Mouse (Mus musculus) heart, embryonic 13.5 days (tissue): ENCODE results near the gene Nrxn1. TPM values are rescaled to one million over a fixed set of nuclear protein-coding genes. Genes with fewer than 3 reads are reported as not detected.

Source experiments
- ATAC-seq: fragments of 200-750 bp; cut with Nextera tagmentation; 2 replicates; pipeline ENCODE4 v1.8.0; 2017; ENCODE audit warnings: moderate TSS enrichment; ENCODE audit not compliant: insufficient number of reproducible peaks, low FRiP score, low TSS enrichment; ENCODE audit errors: extremely low read depth
- H3K27ac ChIP-seq: fragments of 300-500 bp; sonication (generic); replicated peaks from 2 replicates; pipeline ENCODE4 v1.5.1; 2015; ENCODE audit warnings: moderate library complexity, mild to moderate bottlenecking, inconsistent platforms
- H3K27me3 ChIP-seq: fragments of 300-500 bp; sonication (generic); replicated peaks from 2 replicates; pipeline ENCODE4 v1.6.1; 2015; ENCODE audit warnings: mild to moderate bottlenecking, inconsistent platforms
- H3K36me3 ChIP-seq: fragments of 300-500 bp; sonication (generic); 2 replicates; pipeline ENCODE4 v1.6.1; 2015; ENCODE audit warnings: mild to moderate bottlenecking, inconsistent platforms
- H3K4me1 ChIP-seq: fragments of 300-500 bp; sonication (generic); 2 replicates; pipeline ENCODE4 v1.6.1; 2015; ENCODE audit warnings: inconsistent platforms
- H3K4me2 ChIP-seq: fragments of 300-500 bp; sonication (generic); 2 replicates; pipeline ENCODE4 v1.6.1; 2015; ENCODE audit warnings: inconsistent platforms, mild to moderate bottlenecking, moderate library complexity
- H3K4me3 ChIP-seq: fragments of 300-500 bp; sonication (generic); 2 replicates; pipeline ENCODE4 v1.5.1; 2015; ENCODE audit warnings: moderate library complexity, mild to moderate bottlenecking, inconsistent platforms
- H3K9ac ChIP-seq: fragments of 300-500 bp; sonication (generic); 2 replicates; pipeline ENCODE4 v1.6.1; 2015; ENCODE audit warnings: inconsistent platforms, mild to moderate bottlenecking, moderate library complexity
- H3K9me3 ChIP-seq: fragments of 300-500 bp; sonication (generic); 2 replicates; pipeline ENCODE4 v1.6.1; 2016; ENCODE audit warnings: inconsistent platforms
- WGBS: fragments of 180-500 bp; shearing (Covaris S2); methylation state at CpG from one replicate; pipeline ENCODE4 v1.1.7; 2015; ENCODE audit warnings: mixed read lengths; 5-methylcytosine and 5-hydroxymethylcytosine counted together
- polyA plus RNA-seq: library from polyadenylated mRNA; unstranded; fragments of >200 nt; fragmentation: Nextera tagmentation; extraction: Ambion mirVana; gene quantifications from 2 replicates; pipeline ENCODE4 v1.2.1, GENCODE M21; 2015

Nrxn1 gene
- polyA plus RNA-seq, 1 experiment from 2014 or later = 1.8 TPM

DNA sequence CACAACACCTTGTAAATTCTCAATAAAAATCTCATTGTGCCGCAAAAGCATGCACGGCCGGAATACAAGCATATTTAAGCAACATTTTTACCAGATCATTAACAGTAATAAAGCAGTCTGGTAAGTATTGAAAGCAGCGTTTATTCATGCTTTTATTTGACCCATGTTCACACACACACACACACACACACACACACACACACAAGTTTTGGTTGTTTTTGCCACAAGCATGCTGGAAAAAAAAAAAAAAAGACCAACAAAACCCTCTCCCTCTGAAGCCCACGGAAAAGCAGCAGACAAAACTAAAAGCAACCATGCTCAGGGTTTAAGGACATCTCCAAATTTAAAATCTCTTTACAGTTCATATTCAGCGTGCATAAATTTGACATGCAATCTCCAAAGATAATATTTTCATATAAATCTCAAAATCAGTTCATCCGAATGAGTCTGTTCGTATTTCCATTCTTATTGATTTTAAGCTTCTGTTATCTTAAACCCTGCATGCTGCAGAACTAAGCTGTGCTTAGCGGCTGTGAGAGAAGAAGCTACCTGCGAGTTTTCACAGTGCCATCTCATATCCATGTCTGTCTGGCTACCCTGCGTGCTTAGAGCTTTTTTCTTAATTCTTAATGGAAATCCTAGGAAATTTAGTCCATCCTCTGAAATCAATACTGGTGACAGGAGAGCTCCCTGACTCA, 1005.1 kb downstream of the Nrxn1 start:
- no peaks in the 10 kb centered on the region for H3K36me3 ChIP-seq
- H3K4me2 ChIP-seq = peak overlapping the region; percentile 67
- ATAC-seq = no peak
- H3K4me1 ChIP-seq = peaks cover 3% of the 10 kb centered on the region; the same call in 1 of the 2 replicates
- no peaks in the 10 kb centered on the region for H3K27me3 ChIP-seq
- H3K9me3 ChIP-seq = no peaks in the 10 kb centered on the region
- peak overlapping the region; percentile 41 for H3K4me3 ChIP-seq
- no peak overlapping the region for H3K9ac ChIP-seq
- 58% methylated on average over 11 of the region's 11 CpGs for WGBS
- no peak overlapping the region for H3K27ac ChIP-seq

DNA sequence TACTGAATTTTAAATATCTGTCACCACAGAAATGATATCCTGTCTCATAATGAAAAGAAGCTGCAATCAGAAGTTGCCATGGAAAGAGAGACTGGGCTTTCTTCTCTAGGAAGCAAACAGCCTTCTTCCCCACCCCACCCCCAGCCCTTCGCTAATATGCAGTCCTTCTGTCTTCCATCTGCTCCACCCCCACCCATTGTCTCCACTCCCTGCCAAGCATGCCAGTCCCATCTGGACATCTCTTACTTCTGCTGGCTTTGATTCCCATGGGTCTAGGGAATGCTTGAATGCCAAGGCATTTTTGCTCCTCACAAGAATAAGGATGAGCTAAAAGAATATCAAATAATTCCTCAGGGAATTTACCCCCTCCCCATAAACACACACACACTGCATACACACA, 1006.0 kb downstream of the Nrxn1 start:
- H3K4me2 ChIP-seq = no peak overlapping the region
- no peaks in the 10 kb centered on the region for H3K27me3 ChIP-seq
- peaks cover 3% of the 10 kb centered on the region; the same call in 1 of the 2 replicates for H3K4me1 ChIP-seq
- H3K9me3 ChIP-seq = no peaks in the 10 kb centered on the region
- no peak for ATAC-seq
- no peak overlapping the region for H3K4me3 ChIP-seq
- H3K36me3 ChIP-seq = no peaks in the 10 kb centered on the region
- WGBS = 20% methylated on average over 1 of the region's 1 CpGs
- H3K9ac ChIP-seq = no peak overlapping the region
- H3K27ac ChIP-seq = no peak overlapping the region

DNA sequence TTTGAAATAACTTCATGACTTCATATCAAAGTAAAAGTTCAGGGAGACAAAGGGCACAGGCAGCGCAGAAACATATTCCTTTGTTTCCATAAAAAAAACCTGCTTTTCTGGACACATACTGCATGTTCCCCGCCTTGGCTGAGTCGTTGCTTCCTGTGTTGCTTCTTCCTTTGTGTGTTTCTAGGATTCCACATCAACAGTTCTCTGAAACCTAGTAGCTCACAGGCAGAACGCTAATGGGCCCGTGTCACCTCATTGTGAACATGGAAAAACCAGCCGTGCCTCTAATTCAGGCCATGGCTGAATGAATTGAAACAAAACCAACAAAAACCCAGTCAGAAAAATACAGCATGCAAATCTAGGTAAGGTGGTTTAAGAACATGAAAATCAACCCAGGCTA, 1013.9 kb downstream of the Nrxn1 start:
- Histone ChIP-seq H3K9me3 (no peaks in the 10 kb centered on the region), H3K4me1 (no peaks in the 10 kb centered on the region), H3K4me3 (no peak overlapping the region), H3K9ac (no peak overlapping the region), H3K4me2 (no peak overlapping the region), H3K27me3 (no peaks in the 10 kb centered on the region), H3K36me3 (no peaks in the 10 kb centered on the region), H3K27ac (no peak overlapping the region)
- WGBS = 58% methylated on average over 6 of the region's 6 CpGs
- ATAC-seq = no peak

DNA sequence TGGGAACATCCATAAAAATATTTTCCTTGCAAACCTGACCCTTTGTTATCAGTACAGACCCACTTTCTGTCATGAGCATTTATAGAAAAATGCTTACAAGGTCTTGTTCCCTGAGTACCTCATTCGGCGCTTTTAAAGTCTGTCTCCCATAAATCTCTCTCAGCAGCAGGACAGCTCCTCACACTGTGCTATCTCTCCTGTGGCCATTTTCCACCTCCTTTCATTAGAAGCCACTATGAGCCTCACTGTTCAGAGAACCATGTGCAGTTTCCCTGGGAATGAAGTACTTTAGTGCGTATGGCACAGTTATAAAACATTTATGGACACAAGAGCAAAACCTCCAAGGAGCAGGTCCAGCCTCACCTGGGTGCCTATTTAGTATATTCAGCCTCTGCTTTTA, 1014.4 kb downstream of the Nrxn1 start:
- Histone ChIP-seq H3K27ac (no peak overlapping the region), H3K36me3 (no peaks in the 10 kb centered on the region), H3K4me3 (no peak overlapping the region), H3K4me2 (no peak overlapping the region), H3K9ac (no peak overlapping the region), H3K9me3 (no peaks in the 10 kb centered on the region), H3K4me1 (no peaks in the 10 kb centered on the region), H3K27me3 (no peaks in the 10 kb centered on the region)
- no peak for ATAC-seq
- 49% methylated on average over 3 of the region's 3 CpGs for WGBS

DNA sequence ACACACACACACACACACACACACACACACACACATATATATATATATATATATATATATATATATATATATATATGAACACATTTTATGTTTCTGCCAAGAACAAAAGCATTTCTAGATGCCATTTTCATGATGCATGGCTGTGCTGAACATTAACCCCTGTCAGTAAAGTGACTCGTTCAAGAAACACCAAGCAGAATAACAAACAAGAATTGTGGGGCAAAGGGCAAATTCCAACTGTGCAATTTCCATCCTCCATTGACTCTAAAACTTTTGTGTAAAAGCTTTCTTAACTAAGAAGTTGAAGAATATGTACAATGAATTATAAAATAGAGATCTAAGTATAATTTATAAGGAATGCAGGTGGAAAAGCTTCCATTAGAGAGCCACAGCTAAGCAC, 1030.0 kb downstream of the Nrxn1 start:
- Histone ChIP-seq H3K9me3 (no peaks in the 10 kb centered on the region), H3K27ac (no peak overlapping the region), H3K27me3 (no peaks in the 10 kb centered on the region), H3K36me3 (no peaks in the 10 kb centered on the region), H3K4me2 (no peak overlapping the region), H3K4me3 (no peak overlapping the region), H3K9ac (no peak overlapping the region), H3K4me1 (no peaks in the 10 kb centered on the region)
- no peak for ATAC-seq
- WGBS = 55% methylated on average over 1 of the region's 1 CpGs

DNA sequence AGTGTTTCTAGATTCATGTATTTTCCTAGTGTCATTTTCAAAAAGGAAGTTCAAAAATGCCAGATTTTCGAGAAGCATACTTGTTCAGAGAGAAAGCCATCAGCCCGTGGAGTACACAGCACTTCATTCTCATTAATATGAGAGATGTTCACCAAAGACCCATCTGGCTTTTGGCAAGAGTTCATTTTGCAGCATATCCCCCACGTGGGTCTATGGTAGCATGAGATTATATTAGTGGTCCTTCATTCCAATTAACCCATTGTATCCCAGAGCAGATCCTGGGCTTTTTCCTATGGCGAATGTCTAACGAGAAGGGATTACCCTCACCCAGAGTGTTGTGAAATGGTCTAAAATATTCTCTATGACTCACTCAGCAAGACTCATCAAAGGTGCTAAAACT, 1032.0 kb downstream of the Nrxn1 start:
- 63% methylated on average over 5 of the region's 5 CpGs for WGBS
- Histone ChIP-seq H3K27me3 (no peaks in the 10 kb centered on the region), H3K9me3 (no peaks in the 10 kb centered on the region), H3K27ac (no peak overlapping the region), H3K4me2 (no peak overlapping the region), H3K4me3 (no peak overlapping the region), H3K36me3 (no peaks in the 10 kb centered on the region), H3K4me1 (no peaks in the 10 kb centered on the region), H3K9ac (no peak overlapping the region)
- ATAC-seq = no peak

DNA sequence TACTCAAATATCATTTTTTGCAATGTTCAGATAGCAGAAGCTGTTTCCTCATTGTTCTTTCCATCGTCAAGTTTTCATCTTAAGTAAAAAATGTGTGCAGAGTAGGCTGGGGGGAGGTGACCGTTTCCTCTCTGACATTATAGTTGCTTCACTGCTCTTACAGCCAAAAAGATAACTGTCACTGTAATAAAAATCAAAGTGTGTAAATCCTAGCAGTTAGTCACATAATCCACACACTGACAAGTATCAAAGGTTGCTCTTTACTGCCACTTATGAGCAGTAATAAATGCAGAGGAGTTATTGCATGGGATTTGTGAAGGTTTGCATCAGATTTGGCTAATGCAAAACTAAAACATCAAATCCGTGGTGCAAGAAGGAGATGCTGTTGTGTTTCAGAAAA, 1032.7 kb downstream of the Nrxn1 start:
- 44% methylated on average over 3 of the region's 3 CpGs for WGBS
- Histone ChIP-seq H3K4me1 (no peaks in the 10 kb centered on the region), H3K27me3 (no peaks in the 10 kb centered on the region), H3K36me3 (no peaks in the 10 kb centered on the region), H3K4me3 (no peak overlapping the region), H3K9ac (no peak overlapping the region), H3K27ac (no peak overlapping the region), H3K4me2 (no peak overlapping the region), H3K9me3 (no peaks in the 10 kb centered on the region)
- ATAC-seq = no peak

DNA sequence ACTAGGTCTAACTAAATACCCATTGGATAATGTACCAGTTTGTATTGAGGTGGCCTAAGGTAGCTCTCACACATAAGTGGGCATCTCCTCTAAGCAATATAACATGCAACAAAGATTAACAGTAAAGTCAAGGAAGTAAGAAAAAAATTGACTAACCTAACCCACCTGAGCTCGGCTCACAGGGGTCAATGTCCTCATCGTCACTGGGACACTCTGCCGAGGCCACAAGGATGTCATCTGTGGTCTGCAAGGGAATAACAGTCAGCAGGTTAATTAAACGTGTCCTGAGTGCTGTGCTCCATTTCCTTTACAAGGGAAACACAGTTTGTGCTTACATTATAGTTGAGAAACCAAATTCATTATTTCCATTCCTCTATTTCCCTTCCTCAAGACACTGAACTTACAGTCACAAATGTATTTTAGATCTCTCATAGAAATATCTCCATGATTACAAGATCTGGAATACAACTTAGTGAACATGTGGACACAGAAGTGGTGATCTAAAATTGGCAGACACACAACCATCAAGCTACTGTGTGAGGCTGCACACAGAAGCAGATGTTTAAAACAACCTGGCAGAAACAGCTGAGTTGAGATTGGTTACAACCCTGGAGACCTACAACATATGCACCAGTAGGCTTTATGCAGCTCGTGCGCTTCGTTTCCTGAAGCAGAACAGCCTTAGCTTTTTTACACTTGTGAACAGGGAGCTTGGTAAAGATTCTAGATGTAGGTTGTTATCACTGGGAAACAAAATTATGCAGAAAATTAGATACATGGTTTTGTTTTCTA, 1033.4 kb downstream of the Nrxn1 start:
- Histone ChIP-seq H3K9me3 (no peaks in the 10 kb centered on the region), H3K4me1 (no peaks in the 10 kb centered on the region), H3K4me3 (no peak overlapping the region), H3K4me2 (no peak overlapping the region), H3K27ac (no peak overlapping the region), H3K9ac (no peak overlapping the region), H3K36me3 (no peaks in the 10 kb centered on the region), H3K27me3 (no peaks in the 10 kb centered on the region)
- ATAC-seq = no peak
- WGBS = 68% methylated on average over 7 of the region's 7 CpGs

DNA sequence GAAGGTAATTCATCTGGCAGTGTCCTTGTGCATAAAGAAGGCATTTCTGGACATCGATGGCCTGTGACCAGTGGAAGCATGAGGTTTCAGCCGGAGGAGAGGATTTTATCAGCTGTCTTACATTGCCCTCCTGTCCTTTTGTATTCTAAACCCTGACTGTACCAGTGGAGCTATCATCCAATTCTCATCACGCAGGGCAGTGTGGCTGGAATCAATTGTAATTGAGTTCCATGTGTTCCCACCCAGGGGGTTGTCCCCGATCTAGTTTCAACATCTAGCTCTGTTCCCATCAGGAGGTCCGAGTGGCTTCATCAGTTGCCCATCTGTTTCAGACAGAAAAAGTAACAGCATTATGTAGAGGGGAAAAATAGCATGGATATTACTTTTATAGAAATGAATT, 1038.6 kb downstream of the Nrxn1 start:
- no peaks in the 10 kb centered on the region for H3K4me1 ChIP-seq
- H3K27ac ChIP-seq = no peak overlapping the region
- no peaks in the 10 kb centered on the region for H3K9me3 ChIP-seq
- H3K27me3 ChIP-seq = no peaks in the 10 kb centered on the region
- ATAC-seq = no peak
- H3K4me2 ChIP-seq = no peak overlapping the region
- no peaks in the 10 kb centered on the region for H3K36me3 ChIP-seq
- no peak overlapping the region for H3K9ac ChIP-seq
- WGBS = 44% methylated on average over 5 of the region's 5 CpGs
- no peak overlapping the region for H3K4me3 ChIP-seq

DNA sequence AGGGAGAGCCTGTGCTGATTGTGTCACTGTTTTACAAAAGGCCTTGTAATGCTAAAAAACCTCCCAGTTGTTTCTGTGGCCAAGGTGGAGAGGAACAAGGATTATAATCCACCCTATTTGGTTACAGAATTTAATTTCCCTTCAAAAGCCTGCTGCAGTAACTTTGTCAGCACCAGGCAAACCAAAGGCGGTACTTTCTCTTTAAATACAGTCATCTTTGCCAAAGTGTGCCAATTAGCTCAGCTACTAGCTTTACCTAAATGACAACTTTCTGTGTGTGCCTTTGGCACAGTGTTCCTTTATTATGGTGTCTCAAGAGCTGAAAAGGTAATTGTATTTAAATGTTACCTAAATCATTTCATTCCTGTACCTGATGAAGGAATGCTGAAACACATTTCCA, 1053.6 kb downstream of the Nrxn1 start:
- H3K4me2 ChIP-seq = no peak overlapping the region
- no peaks in the 10 kb centered on the region for H3K9me3 ChIP-seq
- H3K27me3 ChIP-seq = no peaks in the 10 kb centered on the region
- H3K9ac ChIP-seq = no peak overlapping the region
- H3K4me3 ChIP-seq = no peak overlapping the region
- 0 out of 2 replicates have a peak, but pooled peaks cover 2% of the 10 kb centered on the region for H3K4me1 ChIP-seq
- no peak for ATAC-seq
- no peak overlapping the region for H3K27ac ChIP-seq
- WGBS = 58% methylated on average over 1 of the region's 1 CpGs
- H3K36me3 ChIP-seq = no peaks in the 10 kb centered on the region

DNA sequence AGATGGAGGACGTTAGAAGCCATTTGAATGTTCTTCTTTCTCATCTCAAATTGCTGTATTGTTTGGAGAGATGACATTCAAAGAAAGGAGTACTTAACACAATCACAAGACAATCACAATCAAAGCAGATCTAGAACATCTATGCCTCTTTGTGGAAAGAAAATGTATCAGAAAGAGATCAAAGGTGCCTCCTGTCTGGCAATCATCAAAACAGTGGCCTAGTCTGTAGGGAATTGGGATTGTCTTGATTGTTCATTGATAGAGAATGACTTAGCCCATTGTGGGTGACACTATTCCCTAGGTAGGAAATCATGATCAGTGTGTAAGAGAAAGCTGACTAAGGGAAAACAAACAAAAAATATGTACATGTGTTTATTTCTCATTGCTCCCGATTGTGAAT, 1060.5 kb downstream of the Nrxn1 start:
- Histone ChIP-seq H3K9me3 (no peaks in the 10 kb centered on the region), H3K4me1 (no peaks in the 10 kb centered on the region), H3K4me2 (no peak overlapping the region), H3K27ac (no peak overlapping the region), H3K36me3 (no peaks in the 10 kb centered on the region), H3K27me3 (no peaks in the 10 kb centered on the region), H3K4me3 (no peak overlapping the region), H3K9ac (no peak overlapping the region)
- no peak for ATAC-seq
- whole genome bisulfite sequencing = 61% methylated on average over 2 of the region's 2 CpGs

DNA sequence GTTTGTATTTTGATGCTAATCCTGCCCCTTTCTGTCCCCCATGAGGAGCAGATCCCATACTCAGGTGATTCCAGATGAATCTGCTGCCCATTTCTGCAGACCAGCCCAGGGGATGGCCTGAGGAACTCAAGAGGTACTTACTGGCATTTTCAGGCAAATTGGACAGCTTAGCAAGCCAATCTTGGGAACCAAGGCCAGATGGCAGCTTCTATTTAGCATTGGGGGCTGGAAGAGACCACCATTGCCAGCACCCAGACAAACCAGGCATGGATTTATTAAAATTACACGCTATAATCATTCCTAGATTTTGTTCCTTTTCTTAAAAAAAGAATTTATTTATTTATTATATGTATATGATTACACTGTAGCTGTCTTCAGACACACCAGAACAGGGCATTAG, 1076.2 kb downstream of the Nrxn1 start:
- Histone ChIP-seq H3K9me3 (no peaks in the 10 kb centered on the region), H3K27me3 (no peaks in the 10 kb centered on the region), H3K4me2 (no peak overlapping the region), H3K4me1 (no peaks in the 10 kb centered on the region), H3K9ac (no peak overlapping the region), H3K4me3 (no peak overlapping the region), H3K27ac (no peak overlapping the region), H3K36me3 (no peaks in the 10 kb centered on the region)
- no peak for ATAC-seq
- 50% methylated on average over 1 of the region's 1 CpGs for WGBS
